Mouse (Mus musculus) heart, adult 2 months (tissue): ENCODE measurements around the gene Tpst1.
A peak's percentile ranks its signal among the peaks of the same experiment; 100 is the strongest.

Source experiments
- CTCF ChIP-seq: fragments of 200-600 bp; IDR thresholded peaks from 2 replicates; pipeline ENCODE4 v1.8.1; 2022; ENCODE audit warnings: antibody characterized with exemption, mild to moderate bottlenecking, moderate library complexity
- EP300 ChIP-seq: fragments of 200-500 bp; IDR thresholded peaks from 2 replicates; pipeline ENCODE4 v1.6.1; 2011; ENCODE audit warnings: low read depth, low read length, control low read depth; ENCODE audit not compliant: insufficient read depth
- POLR2A ChIP-seq: fragments of 200-500 bp; IDR thresholded peaks from 2 replicates; pipeline ENCODE4 v1.6.1; 2011; ENCODE audit warnings: mild to moderate bottlenecking, low read depth, low read length, control low read depth; ENCODE audit not compliant: insufficient read depth

DNA sequence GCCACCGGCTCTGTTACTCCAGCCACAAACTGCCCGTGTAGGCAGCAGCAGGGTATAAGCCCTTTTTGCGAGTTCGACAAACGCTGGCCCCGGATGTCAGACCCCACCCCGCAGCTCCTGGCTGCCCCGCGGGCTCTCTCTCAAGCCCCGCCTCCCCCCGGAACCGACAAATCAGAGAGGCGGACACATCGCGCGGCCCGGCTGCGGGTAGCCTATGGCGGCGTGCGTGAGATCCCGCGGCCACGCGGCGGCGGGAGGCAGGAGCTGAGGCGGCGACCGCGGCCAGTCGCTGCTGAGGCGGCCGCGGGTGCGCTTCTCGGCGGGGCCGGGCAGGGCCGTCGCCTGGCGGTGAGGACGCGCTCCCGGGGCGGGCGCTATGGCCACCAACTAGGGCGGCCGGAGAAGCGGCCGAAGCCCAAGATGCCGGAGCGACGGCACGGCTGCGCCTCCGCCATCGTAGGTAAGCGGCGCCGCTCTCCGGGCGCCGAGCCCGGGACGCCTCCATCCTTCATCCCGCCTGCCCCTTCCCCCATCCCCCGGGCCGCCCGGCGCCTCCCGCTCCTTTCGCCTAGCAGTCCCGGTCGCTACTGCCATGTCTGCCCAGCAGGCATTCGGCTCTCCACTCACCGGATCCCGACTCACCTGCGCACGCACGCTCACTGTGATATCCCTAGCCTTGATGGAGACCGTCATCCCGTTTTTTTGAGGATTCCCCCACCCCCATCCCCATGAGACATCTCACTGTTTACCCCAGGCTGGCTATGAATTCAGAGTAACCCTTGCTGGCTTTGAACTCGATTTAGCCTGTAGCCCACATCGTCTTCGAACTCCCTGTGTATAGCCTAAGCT, 6.3 kb downstream of the Tpst1 start:
- TF ChIP-seq CTCF (peak; percentile 40), EP300 (no peak), POLR2A (peak; percentile 76)
